Mouse (Mus musculus): ENCODE data around the gene Veph1.

- no peak for TF ChIP-seq CTCF (conservative IDR thresholded peaks at IDR 0.05; ENCODE audit: low read length)
- TF ChIP-seq POU5F1 (IDR thresholded peaks at IDR 0.05; ENCODE audit: borderline replicate concordance, low read length), result no peak
- TF ChIP-seq NANOG (IDR thresholded peaks at IDR 0.05; ENCODE audit: borderline replicate concordance, low read length), result no peak
Observed at GRCm38 (mm10) chr3:66208836-66209573, 87.6 kb downstream of the Veph1 start.

Measured in E14TG2a.4 (cell line).